Mouse (Mus musculus): ENCODE data around the gene Paip2b.

DNA sequence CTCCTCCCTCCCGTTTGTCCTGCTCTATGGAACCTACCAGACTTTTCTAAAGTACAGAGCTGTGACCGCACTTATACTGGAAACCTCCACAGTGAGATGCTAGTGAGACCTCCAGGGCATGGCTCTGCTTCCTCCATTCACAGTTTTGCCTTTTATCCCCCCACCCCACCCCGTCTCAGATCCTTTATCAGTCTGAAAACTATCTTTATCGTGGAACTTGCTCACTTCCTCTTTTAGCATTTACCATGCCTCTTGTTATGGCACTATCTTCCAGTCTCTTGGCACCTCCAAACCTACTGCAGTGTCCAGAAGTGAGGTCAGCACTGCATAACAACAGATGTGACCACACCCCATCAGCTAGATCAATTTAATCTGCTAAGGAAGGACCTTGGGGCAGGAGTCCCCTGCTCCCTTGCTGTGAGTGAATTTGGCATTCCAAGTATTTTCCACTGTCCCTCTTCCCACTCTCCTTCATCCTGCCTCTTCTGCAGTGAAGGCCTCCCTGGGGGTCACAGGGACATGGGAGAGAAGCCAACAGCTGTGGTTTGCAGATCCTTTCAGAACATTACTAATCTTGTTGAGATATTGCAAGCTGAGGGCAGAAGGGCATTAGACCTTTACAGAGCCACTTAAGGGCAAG lies 40.2 kb downstream of the Paip2b start:
- TF ChIP-seq CTCF (IDR thresholded peaks at IDR 0.05; ENCODE audit: low read depth, low read length) (no peak), POLR2A (IDR thresholded peaks at IDR 0.05; ENCODE audit: insufficient read depth, low read length) (no peak)
